Mouse (Mus musculus) midbrain, postnatal 0 days (tissue): ENCODE data around the gene Itpr2. TPM values are rescaled to one million over a fixed set of nuclear protein-coding genes. Genes with fewer than 3 reads are reported as not detected.

Experiments
- ATAC-seq: fragments of 200-750 bp; cut with Nextera tagmentation; 2 replicates; pipeline ENCODE4 v1.8.0; 2017; ENCODE audit warnings: moderate number of reproducible peaks, mild to moderate bottlenecking, moderate TSS enrichment, moderate library complexity; ENCODE audit not compliant: low FRiP score
- DNase-seq: peaks from one replicate; pipeline ENCODE4 v3.0.0-alpha.2; 2015; ENCODE audit warnings: low spot score
- H3K27ac ChIP-seq: fragments of 300-500 bp; sonication (generic); 2 replicates; pipeline ENCODE4 v1.5.1; 2014; ENCODE audit warnings: low read depth, mild to moderate bottlenecking, low read length, mixed read lengths
- H3K27me3 ChIP-seq: fragments of 300-500 bp; sonication (generic); 2 replicates; pipeline ENCODE4 v1.6.1; 2014; ENCODE audit warnings: low read length, control low read depth, mixed read lengths; ENCODE audit not compliant: insufficient read depth
- H3K36me3 ChIP-seq: fragments of 300-500 bp; sonication (generic); 2 replicates; pipeline ENCODE4 v1.6.1; 2014; ENCODE audit warnings: low read length, control low read depth, mixed read lengths; ENCODE audit not compliant: insufficient read depth
- H3K4me1 ChIP-seq: fragments of 300-500 bp; sonication (generic); 2 replicates; pipeline ENCODE4 v1.6.1; 2014; ENCODE audit warnings: mild to moderate bottlenecking, control low read depth, antibody characterized with exemption, low read length, mixed read lengths; ENCODE audit not compliant: insufficient read depth
- H3K4me2 ChIP-seq: fragments of 300-500 bp; sonication (generic); 2 replicates; pipeline ENCODE4 v1.6.1; 2014; ENCODE audit warnings: low read depth, mild to moderate bottlenecking, low read length, mixed read lengths; ENCODE audit not compliant: poor library complexity, severe bottlenecking
- H3K4me3 ChIP-seq: fragments of 300-500 bp; sonication (generic); 2 replicates; pipeline ENCODE4 v1.5.1; 2014; ENCODE audit warnings: low read depth, mild to moderate bottlenecking, low read length, moderate library complexity
- H3K9ac ChIP-seq: fragments of 300-500 bp; sonication (generic); replicated peaks from 2 replicates; pipeline ENCODE4 v1.6.1; 2014; ENCODE audit warnings: mild to moderate bottlenecking, low read length, moderate library complexity, mixed read lengths; ENCODE audit not compliant: poor library complexity, severe bottlenecking
- H3K9me3 ChIP-seq: fragments of 300-500 bp; sonication (generic); 2 replicates; pipeline ENCODE4 v1.6.1; 2016; ENCODE audit warnings: low read length, control low read depth
- CTCF ChIP-seq: IDR thresholded peaks from 2 replicates; pipeline ENCODE4 v1.5.1; 2016; ENCODE audit warnings: antibody characterized with exemption, mild to moderate bottlenecking
- WGBS: fragments of 180-500 bp; shearing (Covaris S2); extraction: QIAGEN DNeasy Blood & Tissue Kit; methylation state at CpG from one replicate; pipeline ENCODE4 v1.1.7; 2014; 5-methylcytosine and 5-hydroxymethylcytosine counted together
- polyA plus RNA-seq: library from polyadenylated mRNA; unstranded; fragments of >200 nt; fragmentation: Nextera tagmentation; extraction: Ambion mirVana; gene quantifications from 2 replicates; pipeline ENCODE4 v1.2.1, GENCODE M21; 2015
- total RNA-seq: library from RNA; depleted of rRNA; stranded (reverse); fragments of >200 nt; gene quantifications from 2 replicates; pipeline ENCODE4 v1.2.3, GENCODE M21; 2014

Itpr2 gene
- total and polyA plus RNA-seq, 2 experiments from 2014 or later = 9.1 to 15.9 TPM

GRCm38 (mm10) chr6:146229967-146230366, 272.1 kb downstream of the Itpr2 start:
- Histone ChIP-seq H3K4me1 (no peaks in the 10 kb centered on the region), H3K4me2 (no peak overlapping the region), H3K9ac (no peak overlapping the region), H3K27ac (no peak overlapping the region), H3K27me3 (no peaks in the 10 kb centered on the region), H3K4me3 (no peak overlapping the region), H3K36me3 (no peaks in the 10 kb centered on the region), H3K9me3 (no peaks in the 10 kb centered on the region)
- ATAC-seq (no peak), DNase-seq (no peak)
- no peak for TF ChIP-seq CTCF
- 86% methylated on average over 2 of the region's 2 CpGs for WGBS

GRCm38 (mm10) chr6:146229519-146229918, 272.5 kb downstream of the Itpr2 start:
- Histone ChIP-seq H3K36me3 (no peaks in the 10 kb centered on the region), H3K4me1 (no peaks in the 10 kb centered on the region), H3K27me3 (no peaks in the 10 kb centered on the region), H3K27ac (no peak overlapping the region), H3K9ac (no peak overlapping the region), H3K9me3 (no peaks in the 10 kb centered on the region), H3K4me3 (no peak overlapping the region), H3K4me2 (no peak overlapping the region)
- ATAC-seq = no peak
- WGBS = 70% methylated on average over 9 of the region's 9 CpGs
- no peak for TF ChIP-seq CTCF
- no peak for DNase-seq

DNA sequence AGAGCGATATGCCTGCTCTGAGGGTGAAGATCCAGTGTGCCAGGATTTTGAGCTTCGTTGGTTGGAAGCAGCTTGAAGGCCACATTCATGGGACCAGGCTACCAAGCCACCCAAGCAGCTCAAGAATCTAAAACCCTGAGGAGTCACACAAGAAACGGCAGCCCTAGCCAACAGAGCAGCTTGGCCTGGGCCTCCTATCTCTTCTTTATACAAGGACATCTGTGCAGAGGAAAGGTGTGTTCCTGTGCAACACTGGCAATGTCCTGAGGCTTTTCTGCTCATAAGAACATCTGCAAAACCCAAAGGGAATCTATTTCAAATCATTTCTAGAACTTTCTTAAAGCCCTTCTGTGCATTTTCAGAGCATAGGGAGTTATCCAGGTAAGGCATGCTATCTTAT, 274.0 kb downstream of the Itpr2 start:
- ATAC-seq (no peak), DNase-seq (no peak)
- H3K27me3 ChIP-seq = no peaks in the 10 kb centered on the region
- no peaks in the 10 kb centered on the region for H3K4me1 ChIP-seq
- H3K9ac ChIP-seq = no peak overlapping the region
- WGBS = 90% methylated on average over 3 of the region's 3 CpGs
- no peak overlapping the region for H3K4me2 ChIP-seq
- no peak for TF ChIP-seq CTCF
- H3K9me3 ChIP-seq = no peaks in the 10 kb centered on the region
- H3K4me3 ChIP-seq = no peak overlapping the region
- H3K36me3 ChIP-seq = no peaks in the 10 kb centered on the region
- no peak overlapping the region for H3K27ac ChIP-seq

DNA sequence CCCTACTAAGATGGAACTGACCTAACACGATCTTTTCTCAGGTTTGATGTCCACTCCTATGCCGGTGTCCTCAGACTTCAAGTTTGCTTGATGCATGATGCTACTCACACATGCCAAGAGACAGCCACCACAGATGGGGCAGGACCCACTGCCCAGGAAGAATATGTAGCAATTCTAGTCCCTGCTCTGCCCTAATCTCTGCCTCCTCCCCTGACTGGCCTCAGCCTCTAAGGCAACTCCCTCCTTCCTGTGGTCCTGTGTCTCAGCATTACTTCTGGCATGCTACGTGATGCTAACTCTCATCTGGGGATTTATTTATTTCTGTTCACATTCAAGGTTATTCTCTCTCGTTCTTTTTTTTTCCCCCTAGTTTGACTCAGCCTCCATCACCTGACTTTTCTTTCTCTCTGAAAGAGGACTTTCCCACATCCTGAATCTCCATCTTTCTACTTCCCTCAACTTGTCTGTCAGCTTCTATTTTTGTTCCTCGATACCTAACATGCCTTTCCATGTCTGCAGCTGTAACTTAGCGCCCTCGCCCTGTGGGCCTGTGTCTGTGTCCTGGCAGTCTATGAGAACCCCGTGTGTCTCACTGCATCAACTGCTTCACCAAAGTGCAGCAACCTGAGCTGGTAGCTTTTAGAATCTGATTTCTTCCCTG, 279.5 kb downstream of the Itpr2 start:
- H3K27me3 ChIP-seq = no peaks in the 10 kb centered on the region
- no peaks in the 10 kb centered on the region for H3K4me1 ChIP-seq
- 0 out of 2 replicates have a peak, but pooled peaks have one; percentile 4 for TF ChIP-seq CTCF
- no peaks in the 10 kb centered on the region for H3K9me3 ChIP-seq
- H3K9ac ChIP-seq = no peak overlapping the region
- 76% methylated on average over 8 of the region's 8 CpGs for WGBS
- no peak overlapping the region for H3K27ac ChIP-seq
- DNase-seq (no peak), ATAC-seq (no peak)
- H3K4me3 ChIP-seq = no peak overlapping the region
- no peak overlapping the region for H3K4me2 ChIP-seq
- H3K36me3 ChIP-seq = no peaks in the 10 kb centered on the region

- no peak for TF ChIP-seq CTCF
- H3K4me2 ChIP-seq = no peak overlapping the region
- no peak overlapping the region for H3K9ac ChIP-seq
- no peaks in the 10 kb centered on the region for H3K36me3 ChIP-seq
- no peak for DNase-seq
- 62% methylated on average over 23 of the region's 23 CpGs for WGBS
- no peak overlapping the region for H3K27ac ChIP-seq
- no peak for ATAC-seq
- no peaks in the 10 kb centered on the region for H3K27me3 ChIP-seq
- H3K4me3 ChIP-seq = no peak overlapping the region
- no peaks in the 10 kb centered on the region for H3K4me1 ChIP-seq
- no peaks in the 10 kb centered on the region for H3K9me3 ChIP-seq
Observed at GRCm38 (mm10) chr6:146221371-146222336, 280.4 kb downstream of the Itpr2 start.

- Histone ChIP-seq H3K27ac (no peak overlapping the region), H3K9me3 (no peaks in the 10 kb centered on the region), H3K4me3 (no peak overlapping the region), H3K4me2 (no peak overlapping the region), H3K9ac (no peak overlapping the region), H3K36me3 (no peaks in the 10 kb centered on the region), H3K27me3 (no peaks in the 10 kb centered on the region), H3K4me1 (no peaks in the 10 kb centered on the region)
- 65% methylated on average over 5 of the region's 5 CpGs for WGBS
- no peak for DNase-seq
- no peak for ATAC-seq
- no peak for TF ChIP-seq CTCF
Observed at GRCm38 (mm10) chr6:146220071-146220470, 282.0 kb downstream of the Itpr2 start.
